Mouse (Mus musculus) hindbrain, embryonic 11.5 days (tissue): ENCODE results near the gene Myo16. TPM values are rescaled to one million over a fixed set of nuclear protein-coding genes. Genes with fewer than 3 reads are reported as not detected.

ENCODE experiments used
- ATAC-seq: fragments of 200-750 bp; cut with Nextera tagmentation; 2 replicates; pipeline ENCODE4 v1.8.0; 2017; ENCODE audit warnings: mild to moderate bottlenecking, moderate TSS enrichment, moderate library complexity; ENCODE audit not compliant: low FRiP score
- DNase-seq: peaks from one replicate; pipeline ENCODE4 v3.0.0-alpha.2; 2015; ENCODE audit warnings: low spot score
- H3K27ac ChIP-seq: fragments of 300-500 bp; sonication (generic); 2 replicates; pipeline ENCODE4 v1.5.1; 2014; ENCODE audit warnings: mild to moderate bottlenecking, low read depth, low read length
- H3K27me3 ChIP-seq: fragments of 300-500 bp; sonication (generic); 2 replicates; pipeline ENCODE4 v1.6.1; 2014; ENCODE audit warnings: mild to moderate bottlenecking, low read length, moderate library complexity, mixed read lengths; ENCODE audit not compliant: control insufficient read depth, insufficient read depth
- H3K36me3 ChIP-seq: fragments of 300-500 bp; sonication (generic); 2 replicates; pipeline ENCODE4 v1.6.1; 2014; ENCODE audit warnings: mild to moderate bottlenecking, low read length, moderate library complexity, mixed read lengths; ENCODE audit not compliant: control insufficient read depth, insufficient read depth
- H3K4me1 ChIP-seq: fragments of 300-500 bp; sonication (generic); replicated peaks from 2 replicates; pipeline ENCODE4 v1.6.1; 2014; ENCODE audit warnings: low read length, mixed read lengths; ENCODE audit not compliant: control insufficient read depth, insufficient read depth
- H3K4me2 ChIP-seq: fragments of 300-500 bp; sonication (generic); replicated peaks from 2 replicates; pipeline ENCODE4 v1.6.1; 2014; ENCODE audit warnings: mild to moderate bottlenecking, low read depth, low read length
- H3K4me3 ChIP-seq: fragments of 300-500 bp; sonication (generic); 2 replicates; pipeline ENCODE4 v1.5.1; 2014; ENCODE audit warnings: low read depth, low read length
- H3K9ac ChIP-seq: fragments of 300-500 bp; sonication (generic); 2 replicates; pipeline ENCODE4 v1.6.1; 2014; ENCODE audit warnings: low read depth, low read length
- H3K9me3 ChIP-seq: fragments of 300-500 bp; sonication (generic); 2 replicates; pipeline ENCODE4 v1.6.1; 2016; ENCODE audit warnings: low read length; ENCODE audit not compliant: control insufficient read depth
- WGBS: fragments of 180-500 bp; shearing (Covaris S2); extraction: QIAGEN DNeasy Blood & Tissue Kit; methylation state at CpG from one replicate; pipeline ENCODE4 v1.1.7; 2014; 5-methylcytosine and 5-hydroxymethylcytosine counted together
- polyA plus RNA-seq: library from polyadenylated mRNA; unstranded; fragments of >200 nt; fragmentation: Nextera tagmentation; extraction: Ambion mirVana; gene quantifications from 2 replicates; pipeline ENCODE4 v1.2.1, GENCODE M21; 2014

Myo16 gene
- polyA plus RNA-seq, 1 experiment from 2014 or later: 5.5 TPM

GRCm38 (mm10) chr8:10633360-10634140, 479.8 kb downstream of the Myo16 start:
- Histone ChIP-seq H3K9ac (no peak overlapping the region), H3K4me2 (no peak overlapping the region), H3K4me3 (no peak overlapping the region), H3K27me3 (no peaks in the 10 kb centered on the region), H3K4me1 (peaks cover 9% of the 10 kb centered on the region), H3K36me3 (no peaks in the 10 kb centered on the region), H3K9me3 (no peaks in the 10 kb centered on the region), H3K27ac (no peak overlapping the region)
- peak; percentile 40 for ATAC-seq
- no peak for DNase-seq
- WGBS: 63% methylated on average over 12 of the region's 12 CpGs

DNA sequence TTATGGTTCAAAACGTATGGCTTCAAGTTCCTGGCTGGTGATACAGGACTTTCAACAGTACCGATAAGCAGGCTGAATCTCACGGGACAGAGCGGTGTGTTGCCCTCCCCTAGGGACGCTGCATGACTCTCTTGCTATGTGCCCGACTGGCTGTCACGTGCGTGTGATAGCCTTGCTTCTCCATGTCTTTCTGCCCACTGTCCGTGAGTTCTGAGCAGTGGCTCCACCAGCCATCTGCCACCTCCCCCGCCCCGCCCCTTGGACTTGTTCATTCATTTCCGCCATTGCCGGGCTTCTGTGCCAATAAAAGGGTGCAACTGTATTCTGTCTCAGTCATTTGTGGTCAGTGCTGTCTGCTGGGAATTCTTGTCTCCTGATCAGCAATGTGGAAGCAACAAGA, 480.7 kb downstream of the Myo16 start:
- DNase-seq: peak; percentile 19
- 66% methylated on average over 13 of the region's 13 CpGs for whole genome bisulfite sequencing
- no peak overlapping the region for H3K4me3 ChIP-seq
- no peaks in the 10 kb centered on the region for H3K27me3 ChIP-seq
- H3K9me3 ChIP-seq: no peaks in the 10 kb centered on the region
- H3K4me2 ChIP-seq: no peak overlapping the region
- ATAC-seq: no peak
- H3K36me3 ChIP-seq: no peaks in the 10 kb centered on the region
- no peak overlapping the region for H3K27ac ChIP-seq
- H3K4me1 ChIP-seq: peaks cover 9% of the 10 kb centered on the region
- H3K9ac ChIP-seq: no peak overlapping the region

GRCm38 (mm10) chr8:10638871-10639270, 485.2 kb downstream of the Myo16 start:
- WGBS: 92% methylated on average over 8 of the region's 8 CpGs
- no peaks in the 10 kb centered on the region for H3K36me3 ChIP-seq
- H3K9me3 ChIP-seq: no peaks in the 10 kb centered on the region
- no peak overlapping the region for H3K27ac ChIP-seq
- DNase-seq (no peak), ATAC-seq (no peak)
- H3K4me3 ChIP-seq: no peak overlapping the region
- no peaks in the 10 kb centered on the region for H3K4me1 ChIP-seq
- H3K4me2 ChIP-seq: no peak overlapping the region
- no peaks in the 10 kb centered on the region for H3K27me3 ChIP-seq
- H3K9ac ChIP-seq: no peak overlapping the region

DNA sequence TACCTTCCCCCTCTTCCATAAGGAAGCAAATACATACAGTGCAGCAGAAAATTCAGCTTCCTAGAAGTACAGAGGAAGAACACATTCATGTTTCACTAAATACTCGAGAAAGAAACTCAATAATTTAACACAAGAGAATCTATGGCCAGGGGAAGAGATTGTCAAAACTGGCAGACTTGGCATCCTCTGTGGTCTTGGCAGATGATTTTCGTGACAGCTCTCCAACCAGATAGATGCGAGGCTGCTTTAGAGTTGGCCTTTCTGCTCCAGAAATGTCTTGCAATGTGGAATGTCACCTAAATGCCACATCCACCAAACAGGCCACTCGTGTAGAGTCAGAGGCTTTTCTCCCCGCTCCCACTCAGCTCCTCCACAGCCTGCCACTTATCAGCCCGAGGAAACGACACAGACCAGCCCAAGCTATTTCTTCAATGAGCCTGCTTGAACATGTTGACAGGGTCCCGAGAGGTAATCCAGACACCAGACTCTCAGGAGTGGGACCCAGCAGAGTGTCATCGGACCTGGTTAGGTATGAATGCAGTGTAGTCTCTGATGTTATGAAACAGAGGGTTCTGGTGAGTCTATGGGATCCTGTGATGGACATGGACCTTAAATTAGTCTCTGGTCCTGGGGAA, 486.6 kb downstream of the Myo16 start:
- H3K4me1 ChIP-seq: no peaks in the 10 kb centered on the region
- H3K36me3 ChIP-seq: no peaks in the 10 kb centered on the region
- H3K4me3 ChIP-seq: no peak overlapping the region
- 89% methylated on average over 9 of the region's 9 CpGs for WGBS
- H3K4me2 ChIP-seq: no peak overlapping the region
- no peak for ATAC-seq
- DNase-seq: no peak
- no peaks in the 10 kb centered on the region for H3K9me3 ChIP-seq
- no peak overlapping the region for H3K27ac ChIP-seq
- no peaks in the 10 kb centered on the region for H3K27me3 ChIP-seq
- no peak overlapping the region for H3K9ac ChIP-seq

DNA sequence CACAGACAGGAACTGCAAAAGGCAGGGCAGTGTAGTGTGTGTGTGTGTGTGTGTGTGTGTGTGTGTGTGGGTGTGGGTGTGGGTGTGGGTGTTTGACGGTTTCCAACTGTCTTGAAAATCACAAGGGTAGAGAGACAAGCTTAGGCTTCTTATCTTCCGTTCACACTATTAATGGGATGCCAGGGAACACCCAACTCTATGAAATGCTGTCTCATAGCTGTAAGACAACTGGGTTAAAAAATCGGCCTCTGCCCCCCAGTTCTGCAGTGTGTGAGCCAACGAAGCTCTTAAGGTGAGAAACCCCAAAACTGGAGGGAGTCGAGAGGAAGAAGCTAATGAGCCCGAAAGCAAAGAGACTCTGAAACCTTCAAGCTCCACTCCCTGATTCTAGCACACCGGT, 487.1 kb downstream of the Myo16 start:
- 83% methylated on average over 7 of the region's 7 CpGs for WGBS
- H3K36me3 ChIP-seq: no peaks in the 10 kb centered on the region
- H3K4me1 ChIP-seq: no peaks in the 10 kb centered on the region
- DNase-seq: no peak
- H3K9me3 ChIP-seq: no peaks in the 10 kb centered on the region
- no peaks in the 10 kb centered on the region for H3K27me3 ChIP-seq
- H3K4me2 ChIP-seq: no peak overlapping the region
- H3K4me3 ChIP-seq: no peak overlapping the region
- no peak overlapping the region for H3K9ac ChIP-seq
- H3K27ac ChIP-seq: no peak overlapping the region
- ATAC-seq: no peak

- Histone ChIP-seq H3K9me3 (no peaks in the 10 kb centered on the region), H3K4me2 (no peak overlapping the region), H3K9ac (no peak overlapping the region), H3K36me3 (no peaks in the 10 kb centered on the region), H3K27me3 (no peaks in the 10 kb centered on the region), H3K4me1 (no peaks in the 10 kb centered on the region), H3K4me3 (no peak overlapping the region), H3K27ac (no peak overlapping the region)
- ATAC-seq (no peak), DNase-seq (no peak)
Observed at GRCm38 (mm10) chr8:10641343-10641742, 487.6 kb downstream of the Myo16 start.

GRCm38 (mm10) chr8:10643244-10643643, 489.5 kb downstream of the Myo16 start:
- 93% methylated on average over 4 of the region's 4 CpGs for WGBS
- ATAC-seq: no peak

DNA sequence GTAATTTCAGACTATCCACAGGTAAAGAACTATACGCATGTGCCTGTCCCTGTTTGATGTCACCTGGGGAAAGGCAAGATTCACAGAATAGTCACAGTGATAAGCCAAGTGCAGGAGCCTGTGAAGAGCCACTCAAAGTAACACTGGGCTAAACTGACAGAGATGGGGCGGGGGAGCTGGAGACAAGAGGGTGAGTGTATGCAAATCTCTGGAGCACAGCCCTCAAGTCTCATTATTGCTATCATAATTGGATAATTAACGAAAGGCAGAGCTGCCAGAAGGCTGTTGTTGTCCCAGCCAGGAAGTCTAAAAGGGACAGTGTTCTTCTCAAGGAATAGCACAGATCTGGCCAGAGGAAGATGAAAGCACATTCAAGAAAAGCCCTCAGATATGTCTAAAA, 490.8 kb downstream of the Myo16 start:
- Histone ChIP-seq H3K4me3 (no peak overlapping the region), H3K9ac (no peak overlapping the region), H3K9me3 (no peaks in the 10 kb centered on the region), H3K27me3 (no peaks in the 10 kb centered on the region), H3K27ac (0 out of 2 replicates have a peak overlapping the region, but pooled peaks have one; percentile 9), H3K4me1 (no peaks in the 10 kb centered on the region), H3K36me3 (no peaks in the 10 kb centered on the region), H3K4me2 (no peak overlapping the region)
- 74% methylated on average over 3 of the region's 3 CpGs for WGBS
- no peak for ATAC-seq
- no peak for DNase-seq

More at GRCm38 (mm10) chr8:10643244-10643643, 489.5 kb downstream of the Myo16 start:
- H3K27me3 ChIP-seq: no peaks in the 10 kb centered on the region
- H3K4me2 ChIP-seq: no peak overlapping the region
- no peak overlapping the region for H3K4me3 ChIP-seq
- H3K9ac ChIP-seq: no peak overlapping the region
- DNase-seq: no peak
- H3K36me3 ChIP-seq: no peaks in the 10 kb centered on the region
- H3K4me1 ChIP-seq: no peaks in the 10 kb centered on the region
- H3K27ac ChIP-seq: no peak overlapping the region
- H3K9me3 ChIP-seq: no peaks in the 10 kb centered on the region

GRCm38 (mm10) chr8:10645740-10646139, 492.0 kb downstream of the Myo16 start:
- 95% methylated on average over 5 of the region's 5 CpGs for WGBS
- H3K4me1 ChIP-seq: no peaks in the 10 kb centered on the region
- H3K27me3 ChIP-seq: no peaks in the 10 kb centered on the region
- DNase-seq (no peak), ATAC-seq (no peak)
- no peak overlapping the region for H3K4me3 ChIP-seq
- no peaks in the 10 kb centered on the region for H3K9me3 ChIP-seq
- H3K27ac ChIP-seq: no peak overlapping the region
- H3K36me3 ChIP-seq: no peaks in the 10 kb centered on the region
- H3K4me2 ChIP-seq: no peak overlapping the region
- H3K9ac ChIP-seq: no peak overlapping the region
